Mouse (Mus musculus) heart, postnatal 4 days (tissue): ENCODE measurements around the gene Cux1. TPM values are rescaled to one million over a fixed set of nuclear protein-coding genes. Genes with fewer than 3 reads are reported as not detected.
A peak's percentile ranks its signal among the peaks of the same experiment; 100 is the strongest.
"Not testable (repeated sequence)": the region's sequence is repeated elsewhere in the genome, so short reads cannot be mapped to it uniquely, and the experiment has no call there.

Experiments
- DNase-seq: peaks from one replicate; pipeline ENCODE4 v3.0.0; 2021
- total RNA-seq, 2 experiments: library from RNA; stranded (reverse); gene quantifications; 2 replicates each; pipeline ENCODE4 v1.2.3; 2021

The Cux1 gene
- total RNA-seq, 2 experiments from 2014 or later: 126 to 131 TPM

DNA sequence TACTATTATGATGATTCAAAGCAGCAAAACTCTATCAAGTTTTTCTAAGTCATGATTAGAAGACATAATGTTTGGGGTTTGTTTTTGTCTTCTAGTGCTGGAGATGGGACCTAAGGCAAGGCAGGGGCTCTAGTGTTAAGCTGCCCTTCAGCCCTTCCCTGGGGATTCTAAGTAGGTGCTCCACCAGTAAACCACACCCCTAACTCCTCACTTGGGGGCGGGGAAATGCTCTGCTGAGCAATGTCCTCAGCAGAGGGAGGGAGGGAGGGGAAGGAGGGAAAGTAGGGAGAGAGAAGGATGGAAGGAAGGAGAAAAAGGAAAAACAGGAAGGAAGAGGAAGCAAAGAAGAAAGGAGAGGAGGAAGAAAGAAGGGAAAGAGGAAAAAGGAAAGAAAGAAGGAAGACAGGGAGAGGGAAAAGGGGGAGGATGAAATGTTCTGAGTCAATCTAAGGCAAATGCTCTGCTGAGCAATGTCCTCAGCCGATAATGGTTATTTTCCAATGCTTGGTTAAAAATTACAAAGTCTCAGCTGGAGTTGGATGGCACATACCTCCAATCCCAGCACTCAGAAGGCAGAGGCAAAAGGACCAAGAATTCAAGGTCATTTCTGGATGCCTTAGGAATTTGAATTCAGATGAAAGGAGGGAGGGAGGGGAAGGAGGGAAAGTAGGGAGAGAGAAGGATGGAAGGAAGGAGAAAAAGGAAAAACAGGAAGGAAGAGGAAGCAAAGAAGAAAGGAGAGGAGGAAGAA, 96.1 kb downstream of the Cux1 start:
- DNase-seq: not testable (repeated sequence)

DNA sequence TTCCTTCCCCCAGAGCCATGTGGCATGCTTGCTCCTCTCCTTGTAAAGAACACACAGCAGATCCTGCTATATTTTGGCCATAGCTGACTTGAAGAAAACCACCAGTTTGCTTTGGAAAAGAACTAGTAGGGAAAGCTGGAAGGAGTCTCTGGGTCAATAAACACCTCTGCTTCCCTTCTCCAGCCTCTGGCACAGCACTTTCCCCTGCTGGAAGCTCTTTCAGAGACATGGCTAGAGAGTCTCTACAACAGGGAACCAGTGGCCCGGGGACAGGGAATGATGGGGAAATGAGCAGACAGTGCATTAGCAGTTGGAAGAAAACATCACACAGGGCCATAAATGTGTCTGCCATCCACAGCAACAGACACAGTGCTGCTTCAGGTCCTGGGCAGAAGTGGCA, 98.0 kb downstream of the Cux1 start:
- no peak for DNase-seq

DNA sequence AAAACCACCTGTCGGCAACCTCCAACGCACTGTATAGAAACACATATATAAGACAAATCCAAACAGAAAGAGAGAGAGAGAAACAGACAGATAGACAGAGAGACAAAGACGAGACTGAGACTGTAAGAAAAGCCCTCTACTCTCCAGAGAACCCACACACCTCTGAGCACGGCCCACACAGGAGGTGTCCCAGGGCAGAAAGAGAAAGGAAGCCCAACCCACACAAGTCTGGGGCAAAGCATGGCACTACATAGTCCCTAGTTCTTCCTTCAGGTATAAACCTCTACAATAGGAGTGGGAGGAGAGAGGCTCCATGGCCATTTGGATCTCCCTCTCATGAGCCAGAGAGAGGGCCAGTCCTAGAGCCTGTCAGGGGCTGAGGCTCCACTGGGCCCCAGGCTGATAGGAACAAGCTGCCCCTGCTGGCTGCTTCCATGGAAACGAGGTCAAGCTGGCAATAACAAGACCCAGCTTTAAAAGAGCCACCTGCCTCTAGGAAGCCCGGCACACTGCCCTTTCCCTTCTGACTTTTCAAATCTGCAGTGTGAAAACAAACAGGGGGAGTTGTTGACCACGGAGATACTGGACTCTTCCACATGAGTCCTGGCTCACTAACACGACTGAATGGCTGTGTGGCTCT, 99.8 kb downstream of the Cux1 start:
- peak; percentile 81 for DNase-seq

DNA sequence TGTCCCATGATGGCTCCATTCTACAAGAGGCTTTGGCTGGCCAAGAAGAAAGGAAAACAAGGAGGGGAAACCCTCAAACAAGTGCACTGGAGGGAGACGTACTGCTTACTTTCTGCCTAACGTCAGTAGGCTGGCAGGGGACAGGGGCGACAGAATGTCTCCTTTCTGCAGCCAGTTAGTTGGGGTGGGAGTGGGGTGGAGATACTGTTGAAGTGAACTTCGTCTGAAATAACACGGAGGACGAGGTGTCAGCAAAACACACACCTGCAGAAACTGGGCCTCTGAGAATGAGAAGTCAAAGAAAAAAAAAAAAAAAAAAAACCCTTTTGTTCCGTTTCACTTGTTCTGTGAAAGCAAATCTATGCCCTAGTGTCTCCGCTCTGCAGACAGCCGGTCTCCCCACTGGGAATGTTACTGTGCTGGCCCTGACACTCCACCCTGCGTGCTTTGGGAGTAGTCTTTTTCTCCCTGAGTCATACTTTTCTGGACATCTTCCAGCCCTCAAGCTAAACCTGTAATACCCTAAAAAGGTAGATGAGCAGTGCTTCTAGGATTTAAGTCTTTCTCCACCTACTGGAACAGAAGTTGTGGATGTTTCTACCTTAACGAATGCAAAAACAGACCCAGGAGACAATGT, 101.4 kb downstream of the Cux1 start:
- peak; percentile 53 for DNase-seq

DNA sequence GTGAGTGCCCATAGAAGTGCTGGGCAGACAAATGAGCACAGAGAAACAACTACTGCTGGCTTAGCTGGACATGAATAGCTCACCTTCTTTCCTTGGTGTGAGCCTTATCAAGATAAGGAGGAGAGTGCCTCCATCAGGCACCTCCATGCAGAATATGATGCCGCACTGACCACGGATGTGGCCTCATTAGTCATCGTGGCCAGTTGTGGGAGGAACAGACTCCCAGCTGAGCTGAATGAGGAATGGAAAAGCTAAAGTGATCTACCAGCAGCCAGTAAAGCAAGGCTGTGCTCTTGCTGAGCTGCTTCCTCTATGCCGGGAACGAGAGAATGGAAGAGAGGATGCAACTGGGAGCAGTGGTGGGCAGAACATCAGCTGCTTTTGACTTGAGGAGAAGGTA, 101.9 kb downstream of the Cux1 start:
- no peak for DNase-seq

DNA sequence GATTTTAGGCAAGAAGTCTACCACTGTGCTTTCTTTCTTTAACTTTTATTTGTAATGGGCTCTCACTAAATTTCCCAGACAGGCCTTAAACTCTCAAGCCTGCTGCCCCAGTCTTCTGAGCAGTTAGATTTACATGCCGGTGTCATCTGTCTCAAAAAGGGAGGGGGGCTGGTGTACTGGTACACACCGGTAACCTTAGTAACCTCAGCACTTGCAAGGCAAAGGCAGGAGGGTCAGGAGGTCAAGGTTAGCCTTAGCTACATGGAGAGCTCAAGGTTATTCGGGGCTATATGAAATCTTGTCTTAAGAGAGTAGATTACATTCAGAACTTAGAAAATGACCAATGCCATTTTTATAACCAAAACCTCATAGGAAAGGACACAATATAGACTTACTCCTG, 102.4 kb downstream of the Cux1 start:
- no peak for DNase-seq

DNA sequence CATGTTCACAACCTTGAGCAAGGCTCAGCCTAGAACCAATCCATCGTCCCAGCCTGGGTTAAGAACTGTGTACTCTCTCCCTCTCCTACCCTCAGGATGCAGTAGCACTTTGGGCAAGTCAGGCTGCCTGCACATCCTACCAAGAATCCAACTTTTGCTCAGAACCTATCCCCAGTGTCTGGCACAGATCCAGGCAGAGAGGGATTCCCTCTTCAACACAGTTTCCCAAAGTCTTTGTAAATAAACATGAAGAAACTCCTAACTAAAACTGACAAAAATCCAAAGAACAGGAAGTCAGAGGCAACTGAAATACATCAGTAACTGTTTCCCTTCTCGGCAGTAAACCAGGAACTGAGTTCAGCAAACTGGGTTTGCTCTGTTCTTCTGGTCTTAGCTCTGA, 103.2 kb downstream of the Cux1 start:
- no peak for DNase-seq

DNA sequence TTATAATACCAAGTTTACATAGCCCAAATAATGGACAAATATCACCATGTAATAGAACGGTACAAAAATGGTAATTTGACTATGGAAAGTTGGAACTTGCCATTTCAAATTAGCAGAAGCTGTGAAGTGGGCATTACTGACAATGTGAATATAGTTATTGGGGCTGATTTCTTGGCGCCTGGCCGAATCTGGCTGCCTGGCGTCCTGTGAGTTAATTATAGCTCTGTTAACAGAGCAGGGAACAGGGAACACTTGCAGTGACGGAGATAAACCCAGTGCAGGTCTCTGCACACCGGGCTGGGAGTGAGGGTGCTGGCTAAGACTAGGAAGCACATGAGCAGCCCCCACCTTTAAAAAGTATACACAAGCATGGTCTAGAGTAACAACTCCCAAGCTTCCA, 104.7 kb downstream of the Cux1 start:
- DNase-seq: peak; percentile 83

DNA sequence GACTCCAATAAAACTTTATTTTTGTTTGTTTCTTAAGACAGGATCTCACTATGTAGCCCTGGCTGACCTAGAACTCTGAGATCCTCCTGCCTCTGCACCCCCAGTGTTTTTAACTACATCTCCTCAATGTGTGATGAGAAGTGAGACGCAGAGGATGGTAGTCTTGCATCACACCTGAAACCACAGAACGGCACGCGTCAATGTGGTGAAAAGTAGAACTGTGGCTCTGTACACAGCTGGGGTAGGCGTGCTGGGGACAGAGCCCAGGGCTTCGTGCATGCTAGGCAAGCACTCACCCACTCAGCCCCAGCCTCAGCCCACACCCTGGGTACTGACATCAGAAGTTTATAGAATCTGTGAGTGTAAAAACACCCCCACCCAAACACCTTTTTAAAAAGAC, 107.4 kb downstream of the Cux1 start:
- no peak for DNase-seq

DNA sequence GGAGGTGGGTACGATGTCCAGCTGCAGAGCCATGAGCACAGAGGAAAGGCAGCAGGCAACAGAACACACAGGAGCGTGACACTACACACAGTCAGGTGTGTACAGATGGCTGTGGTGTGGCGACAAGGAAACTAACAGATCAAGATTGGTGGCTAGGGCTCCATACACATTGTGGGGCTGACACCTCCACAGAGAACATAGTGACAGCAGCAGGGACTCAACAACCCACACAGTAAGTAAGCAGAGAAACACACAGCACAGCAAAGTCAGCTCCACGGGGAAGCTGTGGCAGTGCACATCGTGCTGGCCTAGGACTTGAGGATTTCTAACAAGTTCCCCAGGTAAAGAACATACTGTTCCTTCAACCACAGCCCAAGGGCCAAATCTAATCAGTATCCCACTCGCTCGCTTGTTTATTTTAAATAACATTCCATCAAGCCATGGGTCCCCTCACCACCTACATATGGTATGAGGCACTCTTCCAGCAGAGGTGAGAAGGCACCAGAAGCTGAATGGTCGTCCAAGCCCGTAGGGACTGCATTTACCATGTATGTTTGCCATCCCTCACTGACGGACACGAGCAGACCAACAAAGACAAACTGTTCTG, 108.3 kb downstream of the Cux1 start:
- DNase-seq: no peak

DNA sequence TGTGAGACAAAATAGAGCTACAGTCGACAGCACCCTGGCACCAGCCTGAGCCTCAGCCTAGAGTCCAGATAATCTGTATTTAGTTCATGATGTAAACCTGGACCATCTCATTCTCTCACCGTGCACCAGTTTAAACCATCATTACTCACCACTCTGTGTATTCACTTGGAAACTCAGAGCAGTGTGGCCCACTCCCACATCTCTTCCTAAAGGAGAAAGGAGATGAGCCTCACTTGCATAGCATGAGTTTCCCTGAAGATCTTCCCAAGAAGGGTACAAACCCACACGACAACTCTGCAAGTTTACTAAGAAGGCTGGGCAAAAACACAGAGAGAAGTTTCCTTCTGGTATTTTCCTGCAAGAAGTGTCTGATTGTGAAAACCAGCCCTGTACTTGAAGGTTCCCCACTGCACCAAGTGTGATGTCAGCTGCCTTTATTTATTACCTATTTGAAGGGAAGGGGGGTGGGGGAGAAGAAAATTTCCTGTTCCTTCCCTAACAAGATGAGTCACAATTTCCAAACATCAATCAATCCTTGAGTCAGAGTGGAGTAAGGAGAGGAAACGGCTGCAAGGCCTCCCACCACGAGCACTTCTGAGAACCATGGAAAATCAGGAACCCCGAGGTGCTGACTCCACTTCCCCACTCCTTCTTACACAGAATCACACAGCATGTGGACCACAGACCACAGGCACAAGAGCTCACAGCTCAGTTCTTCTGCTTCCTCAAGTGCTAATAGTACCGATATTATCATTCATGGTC, 109.0 kb downstream of the Cux1 start:
- no peak for DNase-seq

DNA sequence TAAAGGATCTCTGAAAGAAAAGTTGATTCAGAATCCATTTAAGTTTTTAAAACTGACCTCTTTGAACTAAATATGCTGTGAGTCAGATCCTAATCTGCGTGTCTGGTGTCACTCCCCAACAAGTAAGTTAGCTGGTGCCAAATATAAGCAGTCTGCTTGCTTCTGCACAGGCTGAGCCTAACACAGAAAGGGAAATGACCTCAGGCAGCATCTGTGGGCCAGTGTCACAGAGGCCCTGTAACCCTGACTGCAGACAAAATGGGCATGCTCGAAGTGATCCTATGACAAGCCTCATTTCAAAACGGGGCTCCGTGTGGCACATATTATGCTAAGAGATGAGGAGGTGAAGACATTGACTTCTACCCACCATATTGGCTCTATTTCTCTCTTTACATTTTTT, 110.9 kb downstream of the Cux1 start:
- DNase-seq: no peak

DNA sequence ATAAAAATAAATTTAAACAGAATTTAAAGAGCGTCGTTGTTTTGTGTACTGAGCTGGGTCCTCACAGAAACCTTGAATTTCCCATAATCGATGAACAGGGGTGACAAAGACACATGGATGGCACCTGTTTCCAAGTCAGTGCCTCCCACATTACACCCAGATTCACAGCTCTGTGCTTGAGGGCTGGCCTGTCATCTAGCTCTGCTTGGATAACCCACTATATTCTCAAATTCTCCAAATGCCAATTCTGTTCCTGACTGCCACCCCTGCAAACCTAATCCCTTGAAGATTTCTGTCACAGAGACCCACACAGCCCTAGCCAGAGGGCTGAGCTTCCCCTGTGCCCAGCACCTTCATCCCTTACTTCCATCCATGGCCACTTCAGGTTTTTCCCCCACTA, 114.6 kb downstream of the Cux1 start:
- DNase-seq: no peak

DNA sequence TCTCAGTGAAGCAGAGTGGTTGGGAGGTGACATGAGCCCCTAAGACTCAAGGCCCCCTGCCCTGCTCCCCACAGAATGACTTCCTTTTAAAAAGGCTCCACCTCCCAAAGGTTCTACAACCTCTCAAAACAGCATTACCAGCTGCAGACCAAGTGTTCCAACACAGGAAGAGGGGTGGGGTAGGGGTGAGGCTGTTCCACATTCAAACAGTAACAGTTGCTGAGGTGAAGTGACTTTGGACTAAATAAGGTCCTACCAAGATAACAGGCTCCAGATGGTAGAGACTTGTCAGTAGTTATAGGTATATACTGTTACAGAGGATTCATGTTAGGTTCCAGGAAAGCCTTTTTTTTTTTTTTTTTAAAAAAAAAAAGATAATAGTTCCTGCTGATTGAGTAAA, 117.5 kb downstream of the Cux1 start:
- DNase-seq: no peak

DNA sequence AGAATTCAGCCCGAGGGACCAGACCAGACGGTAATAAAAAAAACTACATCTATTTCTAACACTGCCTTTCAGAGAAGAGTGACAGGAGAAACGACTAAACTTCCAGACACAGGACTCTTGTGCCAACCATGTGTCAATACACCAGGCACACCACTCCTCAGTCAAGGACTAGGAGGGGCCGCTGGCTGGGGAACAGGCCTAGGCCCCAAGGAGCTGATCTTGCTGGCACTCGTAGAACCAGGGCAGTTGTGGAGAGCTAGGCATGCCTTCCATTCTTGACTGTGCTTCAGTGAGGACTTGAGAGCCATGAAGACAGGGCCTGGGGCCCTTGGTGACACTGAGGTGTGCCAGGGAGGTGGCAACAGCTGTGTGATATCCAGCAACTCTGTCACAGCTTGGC, 121.3 kb downstream of the Cux1 start:
- DNase-seq: no peak

DNA sequence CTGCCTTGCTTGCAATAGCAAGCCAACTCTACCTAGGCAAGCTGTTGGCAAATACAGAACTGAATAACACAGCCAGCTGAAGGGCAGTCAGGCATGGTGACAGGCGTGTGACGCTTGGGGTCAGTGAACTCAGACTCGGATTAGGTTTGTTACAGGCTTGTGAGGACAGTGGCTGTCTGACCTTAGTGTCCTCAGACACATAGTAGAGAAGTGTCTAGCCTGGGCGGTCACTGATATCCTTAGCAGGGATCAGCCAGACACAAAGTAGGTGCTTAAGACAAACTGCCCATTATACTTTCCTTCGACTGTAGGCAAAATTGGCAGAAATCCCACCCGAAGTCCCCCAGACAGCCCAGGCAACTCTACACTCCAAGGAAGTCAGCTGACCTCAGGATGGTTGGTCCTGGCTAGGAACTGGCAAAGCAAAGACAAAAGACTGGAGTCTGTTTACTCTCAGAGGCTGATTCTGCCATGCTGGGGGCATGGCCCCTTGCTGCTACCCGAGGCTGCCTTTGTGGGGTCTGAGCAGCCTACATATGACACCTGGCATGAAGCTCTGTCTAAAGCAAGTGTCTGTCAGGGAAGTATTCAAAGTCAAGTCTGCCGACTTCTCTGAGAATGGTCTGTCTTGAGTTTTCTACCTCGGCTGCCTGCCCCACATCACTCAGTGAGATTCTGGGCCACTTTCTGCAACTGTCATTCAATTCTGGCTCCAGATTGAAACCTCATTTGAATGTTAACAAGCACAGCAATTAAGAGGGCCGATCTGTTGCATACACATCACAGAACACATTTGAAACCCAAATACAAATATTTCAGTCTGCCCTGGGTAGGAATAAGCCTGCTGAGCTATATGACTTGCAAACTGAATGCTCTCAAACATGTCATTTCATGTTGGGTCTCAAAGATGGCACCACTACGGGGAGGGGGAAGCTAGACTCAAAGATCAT, 124.8 kb downstream of the Cux1 start:
- DNase-seq: no peak

DNA sequence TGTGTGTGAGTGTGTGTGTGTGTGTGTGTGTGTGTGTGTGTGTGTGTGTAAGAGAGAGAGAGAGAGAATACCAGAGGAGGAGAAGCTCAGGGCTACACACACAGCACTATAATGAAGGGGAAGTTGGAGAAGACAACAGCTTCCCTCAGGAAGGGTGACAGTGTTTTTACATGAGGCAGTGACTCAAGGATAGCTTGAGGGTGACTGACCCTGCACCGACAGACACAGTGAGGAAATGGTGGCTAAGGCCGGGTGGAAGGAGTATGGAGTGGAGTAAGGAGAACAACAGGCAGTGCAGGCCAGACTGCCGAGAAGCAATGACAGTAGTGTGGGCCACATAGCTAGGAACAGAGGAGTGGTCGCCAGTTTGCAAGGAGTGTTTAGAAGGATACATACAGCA, 137.6 kb downstream of the Cux1 start:
- DNase-seq: no peak

DNA sequence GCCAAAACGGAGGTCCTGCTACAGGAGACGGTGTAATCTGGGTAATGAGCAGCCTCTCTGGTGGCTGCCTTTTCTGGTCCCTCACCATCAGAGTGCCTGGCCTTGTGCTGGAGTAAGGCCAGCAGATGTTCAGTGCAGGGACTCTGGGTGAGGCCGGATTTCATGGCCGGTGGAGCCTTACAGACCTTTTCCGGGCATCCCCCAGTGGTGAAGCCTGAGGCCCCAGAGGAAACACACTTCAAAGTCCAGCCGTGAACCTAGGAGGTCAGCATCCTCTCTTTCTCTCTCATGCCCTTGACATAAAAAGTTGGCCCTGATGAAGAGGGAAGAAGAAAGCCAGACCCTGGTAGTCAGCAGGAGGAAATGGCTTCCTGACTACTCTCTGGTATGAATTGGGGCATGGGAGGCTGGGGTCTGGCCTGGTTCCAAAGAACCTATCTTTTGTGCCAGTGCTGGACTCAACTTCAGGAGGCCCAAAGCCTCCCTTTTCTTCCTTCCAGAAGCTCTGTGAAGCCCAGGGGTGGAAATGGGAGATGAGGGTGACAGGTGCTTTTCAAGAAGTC, 138.7 kb downstream of the Cux1 start:
- peak; percentile 32 for DNase-seq

DNA sequence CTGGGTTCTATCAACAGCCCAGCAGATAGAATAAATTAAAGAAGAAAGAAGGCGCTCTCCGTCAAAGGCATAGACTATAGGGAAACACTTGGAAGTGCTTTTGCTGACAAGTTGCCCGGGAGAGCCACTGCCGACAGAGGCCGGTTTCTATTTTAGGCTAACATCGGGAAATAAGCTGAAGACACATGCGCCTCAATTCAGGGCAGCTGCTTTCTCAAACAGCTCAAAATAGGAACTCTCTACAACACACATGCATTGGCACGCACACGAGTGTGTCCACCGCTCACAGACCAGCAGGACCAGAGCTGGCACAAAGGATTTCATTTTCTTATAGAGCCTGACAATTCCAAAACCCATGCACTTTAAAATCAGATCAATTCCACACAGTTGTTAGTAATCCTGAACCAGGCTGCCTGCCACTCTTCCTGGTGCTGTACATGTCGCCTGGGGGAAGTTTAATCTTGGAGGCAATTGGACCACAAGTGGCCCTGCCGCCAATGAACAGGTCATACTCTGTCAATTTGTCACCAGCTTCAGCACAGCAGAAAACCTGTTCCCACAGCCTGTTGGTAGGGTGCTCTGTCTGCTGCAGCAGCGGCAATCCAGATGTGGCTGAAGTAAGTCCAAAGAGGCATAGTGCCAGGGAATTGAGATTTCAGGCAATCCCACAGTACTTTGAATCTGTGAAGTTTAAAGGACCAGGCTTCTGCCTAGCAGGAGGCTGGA, 139.4 kb downstream of the Cux1 start:
- DNase-seq: peak; percentile 46

DNA sequence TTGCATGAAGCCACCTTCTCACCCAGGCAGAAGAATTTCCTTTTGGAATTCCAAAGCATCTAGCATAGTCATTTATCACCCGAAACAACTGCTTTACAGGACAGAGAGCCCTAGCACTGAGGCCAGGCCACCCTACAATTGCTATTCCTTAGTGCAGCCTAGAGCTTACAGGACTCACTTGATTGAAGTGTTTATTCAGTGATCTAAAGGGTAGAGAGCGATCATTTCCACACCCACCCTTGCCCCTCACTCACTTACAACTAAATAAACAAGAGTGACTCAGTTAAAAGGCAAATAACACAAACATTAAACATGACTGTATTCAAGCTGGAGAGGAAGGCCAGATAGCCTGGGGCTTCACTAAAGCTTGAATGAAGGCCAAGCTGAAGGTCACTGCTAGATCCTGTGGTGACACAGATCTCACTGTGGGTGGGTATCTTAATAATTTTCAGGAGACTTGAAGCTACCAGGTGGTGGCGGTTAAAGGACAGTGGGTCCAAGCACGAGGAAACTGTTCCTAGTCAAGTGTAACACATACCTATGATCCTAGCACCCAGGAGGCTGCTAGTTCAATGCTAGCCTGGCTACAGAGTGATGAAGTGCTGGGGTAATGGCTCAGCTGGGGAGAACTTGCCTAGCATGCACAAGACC, 140.0 kb downstream of the Cux1 start:
- DNase-seq: no peak
